Mouse (Mus musculus): ENCODE data around the gene Mrps11.

Gene Mrps11

GRCm38 (mm10) chr7:78793895-78794570 lies 11.1 kb downstream of the Mrps11 start:
- no peak for DNase-seq

GRCm38 (mm10) chr7:78794571-78795092 lies 11.7 kb downstream of the Mrps11 start:
- DNase-seq = no peak

- no peak for DNase-seq
Observed at GRCm38 (mm10) chr7:78796624-78797023, 13.7 kb downstream of the Mrps11 start.

- no peak for DNase-seq
Observed at GRCm38 (mm10) chr7:78797843-78798455, 15.0 kb downstream of the Mrps11 start.

- no peak for DNase-seq
Observed at GRCm38 (mm10) chr7:78799730-78800496, 17.0 kb downstream of the Mrps11 start.

GRCm38 (mm10) chr7:78803841-78804240 lies 20.9 kb downstream of the Mrps11 start:
- peak; percentile 35 for DNase-seq

- peak; percentile 40 for DNase-seq
Observed at GRCm38 (mm10) chr7:78807192-78807591, 24.3 kb downstream of the Mrps11 start.

- peak; percentile 49 for DNase-seq
Observed at GRCm38 (mm10) chr7:78813791-78814190, 30.9 kb downstream of the Mrps11 start.

GRCm38 (mm10) chr7:78814766-78815165 lies 31.8 kb downstream of the Mrps11 start:
- peak; percentile 49 for DNase-seq

- DNase-seq = no peak
Observed at GRCm38 (mm10) chr7:78818336-78818735, 35.4 kb downstream of the Mrps11 start.

- peak; percentile 32 for DNase-seq
Observed at GRCm38 (mm10) chr7:78826682-78827385, 43.9 kb downstream of the Mrps11 start.

GRCm38 (mm10) chr7:78827749-78828362 lies 44.9 kb downstream of the Mrps11 start:
- DNase-seq = no peak

- DNase-seq = no peak
Observed at GRCm38 (mm10) chr7:78835656-78836055, 52.7 kb downstream of the Mrps11 start.

- DNase-seq = no peak
Observed at GRCm38 (mm10) chr7:78837250-78837649, 54.3 kb downstream of the Mrps11 start.

GRCm38 (mm10) chr7:78841601-78842000 lies 58.7 kb downstream of the Mrps11 start:
- no peak for DNase-seq

Data from kidney, postnatal 14 days (tissue).